Comparison of ENCODE assay signal across 23 mouse cellular contexts in genomic region chr11:107085866-107086265, GRCm38 (mm10). TPM values are rescaled to one million over a fixed set of nuclear protein-coding genes. Genes with fewer than 3 reads are reported as not detected.
A peak's percentile ranks its signal among the peaks of the same experiment; 100 is the strongest.
DNase-seq lines count a peak whose midpoint lies in the region; ATAC-seq and TF ChIP-seq lines count a peak whose summit lies in the region.
"Had no signal": no experiment of that assay in that cellular context is flagged by ENCODE, and none has a peak within 500 bp of the region (broad histone marks: within the 10 kb centered on the region; RNA-seq: fewer than 3 reads in every experiment).

No protein-coding gene starts in this region.

- ATAC-seq in megakaryocyte progenitor cell, adult 5-6 weeks (replicated peaks; ENCODE audit: poor library complexity): 0 out of 2 replicates have a peak, but pooled peaks have one; percentile 9
- 0 out of 2 replicates have a peak, but pooled peaks have one; percentile 42 for ATAC-seq in megakaryocyte-erythroid progenitor cell, adult 5-6 weeks (replicated peaks; ENCODE audit: low FRiP score, low TSS enrichment, poor library complexity, severe bottlenecking)
- ATAC-seq: activated CD4-positive, CD25-positive, alpha-beta regulatory T cell, adult 4 months; CD4-positive, CD25-positive, alpha-beta regulatory T cell, adult 4 months; Patski had no signal

- no peak overlapping the region for H3K27ac ChIP-seq in MEL (ENCODE audit: control insufficient read depth, low read depth, low read length)

- H3K79me2 ChIP-seq in MEL (ENCODE audit: control insufficient read depth, insufficient read depth, low read length, poor library complexity): no peaks in the 10 kb centered on the region; the same call in 1 of the 2 replicates

- TF ChIP-seq RAD21 in MEL (IDR thresholded peaks at IDR 0.05; ENCODE audit: low read depth, low read length): no peak

- TF ChIP-seq POLR2A in MEL (IDR thresholded peaks at IDR 0.05; ENCODE audit: control insufficient read depth in 1 of 2, insufficient read depth in 1 of 2, low read depth in 1 of 2, low read length in 2 of 2, poor library complexity in 1 of 2): no peak

- no peak for DNase-seq in MEL (ENCODE audit: low read depth, low spot score)
- DNase-seq in adrenal gland, postnatal 36 days: no peak
- DNase-seq in Muller cell, postnatal 12 days (ENCODE audit: inconsistent ontology term): no peak
- DNase-seq in retina, embryonic 14.5 days (ENCODE audit: low spot score): no peak
- DNase-seq: adrenal gland, adult 2 months; adrenal gland, adult 8-10 months; adrenal gland, postnatal 10 days; adrenal gland, postnatal 14 days; adrenal gland, postnatal 25 days; B cell, adult 2 months; cerebellum, adult 11 months; cerebellum, adult 11-12 months; cerebellum, adult 18-20 months; cerebellum, adult 2 months; cerebellum, adult 8-10 months; cerebellum, adult 9-10 months had no signal

- TF ChIP-seq CTCF in MEL (IDR thresholded peaks at IDR 0.05 in 2 of 3, conservative IDR thresholded peaks at IDR 0.05 in 1 of 3; ENCODE audit: control insufficient read depth in 1 of 3, insufficient read depth in 1 of 3, low read depth in 2 of 3, low read length in 3 of 3, poor library complexity in 1 of 3, severe bottlenecking in 1 of 3): no peak

- H3K4me1 ChIP-seq in MEL (ENCODE audit: control insufficient read depth in 1 of 2, insufficient read depth in 2 of 2, low read length in 2 of 2): peaks cover 0 to 5% of the 10 kb centered on the region in 2 experiments; a peak in 2 of 4 replicates

- TF ChIP-seq EP300 in MEL (IDR thresholded peaks at IDR 0.05; ENCODE audit: low read depth in 1 of 2, low read length in 2 of 2): peak in 1 of 2 experiments; percentile 22; a peak in 1 of 4 replicates

- peaks cover 9 to 38% of the 10 kb centered on the region in 2 experiments for H3K36me3 ChIP-seq in MEL (ENCODE audit: control insufficient read depth in 1 of 2, insufficient read depth in 2 of 2, low read length in 2 of 2)

- no peak overlapping the region for H3K4me3 ChIP-seq in MEL (ENCODE audit: control insufficient read depth in 1 of 2, insufficient read depth in 1 of 2, low read depth in 2 of 2, low read length in 2 of 2)

- H3K9me3 ChIP-seq in MEL (replicated peaks; ENCODE audit: insufficient read depth, low read length): no peaks in the 10 kb centered on the region
- H3K9me3 ChIP-seq: G1E had no signal

- no peaks in the 10 kb centered on the region for H3K27me3 ChIP-seq in MEL (ENCODE audit: control insufficient read depth in 1 of 2, insufficient read depth in 2 of 2, low read length in 2 of 2)
- H3K27me3 ChIP-seq: CH12.LX, Patski had no signal

- no peak overlapping the region for H3K9ac ChIP-seq in MEL (ENCODE audit: control insufficient read depth, low read depth, low read length, poor library complexity, severe bottlenecking)

TF ChIP-seq in MEL, 35 proteins besides CTCF, POLR2A, EP300 and RAD21:
- TF ChIP-seq ZKSCAN1 (IDR thresholded peaks at IDR 0.05; ENCODE audit: low read depth, low read length): no peak
- TF ChIP-seq MXI1 (IDR thresholded peaks at IDR 0.05; ENCODE audit: low read depth, low read length): no peak
- TF ChIP-seq GATA1 (IDR thresholded peaks at IDR 0.05; ENCODE audit: low read depth, low read length): peak; percentile 57
- peak; percentile 77 for TF ChIP-seq RCOR1 (IDR thresholded peaks at IDR 0.05; ENCODE audit: low read depth, low read length)

RNA-seq across cellular contexts. Expression of gene Bptf, which starts 46.1 kb away (rescaled TPM):
- total RNA-seq in MEL (2012; rRNA removed): 27.5 and 31.2 TPM in 2 replicates
- polyA plus RNA-seq in MEL (2012; ENCODE audit: insufficient read depth in 1 of 2, insufficient read length in 2 of 2, low read depth in 1 of 2, low replicate concordance in 2 of 2, missing spikeins in 1 of 2): 10 to 100 TPM; 52.7 to 55.4 TPM
- 58.9 and 63.3 TPM in 2 replicates for total RNA-seq in megakaryocyte progenitor cell, adult 5-6 weeks (2015)
- 36.5 and 43.6 TPM in 2 replicates for total RNA-seq in megakaryocyte progenitor cell, adult 5-6 weeks (2017)
- total RNA-seq in megakaryocyte-erythroid progenitor cell, adult 5-6 weeks (2014; fragmentation: Nextera tagmentation): 80.7 and 83.9 TPM in 2 replicates
- total RNA-seq in megakaryocyte-erythroid progenitor cell, adult 5-6 weeks (2017): 46.5 and 49.6 TPM in 2 replicates
- 10 to 100 TPM; 40.7 to 44.7 TPM for total RNA-seq in adrenal gland, postnatal 36 days (2021)
